Mouse (Mus musculus): ENCODE data around the gene Tgfbr2.

DNA sequence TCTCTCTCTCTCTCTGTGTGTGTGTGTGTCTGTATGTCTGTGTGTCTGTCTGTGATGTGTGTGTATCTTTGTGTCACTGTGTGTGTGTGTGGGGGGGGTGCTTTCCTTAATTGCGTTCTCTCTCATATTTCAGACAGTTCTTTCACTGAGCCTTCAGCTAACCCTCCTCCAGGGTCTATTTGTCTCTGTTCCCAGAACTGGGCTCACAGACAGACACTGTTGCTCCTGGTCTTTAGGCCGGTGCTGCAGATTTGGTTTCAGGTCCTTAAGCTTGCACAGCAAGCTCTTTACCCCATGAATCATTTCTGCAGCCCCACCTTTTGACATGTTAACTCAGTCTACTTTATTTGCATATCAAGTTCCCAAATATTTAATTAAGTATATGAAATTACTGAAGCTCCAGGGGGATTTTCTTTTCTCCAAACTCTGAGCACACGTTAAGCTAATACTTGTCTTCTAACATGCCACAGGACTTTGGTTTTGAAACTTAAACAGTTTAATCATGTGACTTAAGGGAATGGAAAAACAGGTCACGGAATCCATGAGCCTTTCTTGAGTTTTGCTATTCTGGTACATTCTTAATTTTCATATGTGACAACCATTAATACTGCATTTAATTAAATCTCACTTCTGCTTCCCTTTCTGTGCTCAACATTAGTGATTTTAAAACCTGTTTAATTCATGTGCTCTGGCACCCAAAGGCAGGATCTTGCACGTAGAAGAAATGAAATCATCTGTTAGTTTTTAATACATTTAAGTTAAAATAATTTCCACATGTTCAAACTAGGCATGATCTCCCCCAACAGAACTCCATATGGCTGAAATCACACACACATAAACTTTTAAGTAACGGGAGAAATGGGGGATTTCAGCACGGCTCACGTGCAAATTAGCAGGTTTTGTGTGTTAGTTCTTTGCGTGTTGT, 44.3 kb upstream of the Tgfbr2 start:
- TF ChIP-seq POLR2A (IDR thresholded peaks at IDR 0.05; ENCODE audit: extremely low read depth, insufficient read depth, low read length) (no peak), CTCF (IDR thresholded peaks at IDR 0.05; ENCODE audit: extremely low read depth, insufficient read depth, low read length) (no peak)

All from cortical plate, adult 2 months (tissue).